Mouse (Mus musculus) liver, adult 2 months (tissue): ENCODE results near the gene Ror1.

Experiments
- CTCF ChIP-seq: fragments of 200-500 bp; IDR thresholded peaks from 2 replicates; pipeline ENCODE4 v1.5.1; 2011; ENCODE audit warnings: low read depth, low read length, control low read depth
- POLR2A ChIP-seq: fragments of 200-500 bp; IDR thresholded peaks from 2 replicates; pipeline ENCODE4 v1.6.1; 2011; ENCODE audit warnings: low read length, control low read depth; ENCODE audit not compliant: insufficient read depth; ENCODE audit errors: extremely low read depth

DNA sequence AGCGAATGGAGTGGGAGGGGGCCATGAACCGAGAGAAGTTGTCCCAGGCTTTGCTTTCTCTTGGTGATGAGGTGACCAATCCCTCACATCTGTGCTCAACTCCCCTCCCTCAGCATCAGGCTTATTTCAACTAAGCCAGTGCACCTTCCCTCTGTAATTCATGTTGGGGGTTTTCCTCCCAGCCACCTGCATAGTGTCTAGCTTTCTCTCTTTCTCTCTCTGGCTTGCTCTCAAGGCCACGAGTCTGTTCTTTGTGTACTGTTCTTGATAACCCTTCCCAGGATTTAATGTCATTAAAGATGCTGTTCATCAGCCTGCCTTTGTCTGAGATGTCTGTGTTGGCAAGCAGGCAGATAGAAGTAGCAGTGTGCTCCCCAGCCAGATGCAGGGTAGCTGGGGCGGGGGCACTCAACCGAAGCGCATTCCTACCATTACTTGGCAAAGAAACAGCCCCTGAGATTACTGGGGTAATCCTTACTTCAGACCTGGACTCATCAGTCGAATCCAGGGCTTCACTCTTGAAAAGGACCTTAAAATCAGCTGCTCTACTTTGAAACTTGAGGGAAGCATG lies 59.1 kb downstream of the Ror1 start:
- TF ChIP-seq POLR2A, result no peak
- TF ChIP-seq CTCF, result no peak
